Mouse (Mus musculus) hindbrain, embryonic 13.5 days (tissue): Measurements from ENCODE around the gene Tas2r143. TPM values are rescaled to one million over a fixed set of nuclear protein-coding genes. Genes with fewer than 3 reads are reported as not detected.

Experiments
- ATAC-seq: fragments of 200-750 bp; cut with Nextera tagmentation; 2 replicates; pipeline ENCODE4 v1.8.0; 2017; ENCODE audit warnings: moderate TSS enrichment; ENCODE audit not compliant: low FRiP score
- H3K27ac ChIP-seq: fragments of 300-500 bp; sonication (generic); 2 replicates; pipeline ENCODE4 v1.5.1; 2015; ENCODE audit warnings: inconsistent platforms, mild to moderate bottlenecking, moderate library complexity
- H3K27me3 ChIP-seq: fragments of 300-500 bp; sonication (generic); 2 replicates; pipeline ENCODE4 v1.6.1; 2015; ENCODE audit warnings: mild to moderate bottlenecking, inconsistent platforms
- H3K36me3 ChIP-seq: fragments of 300-500 bp; sonication (generic); 2 replicates; pipeline ENCODE4 v1.6.1; 2015; ENCODE audit warnings: mild to moderate bottlenecking, inconsistent platforms
- H3K4me1 ChIP-seq: fragments of 300-500 bp; sonication (generic); replicated peaks from 2 replicates; pipeline ENCODE4 v1.6.1; 2015; ENCODE audit warnings: inconsistent platforms
- H3K4me2 ChIP-seq: fragments of 300-500 bp; sonication (generic); 2 replicates; pipeline ENCODE4 v1.6.1; 2015; ENCODE audit warnings: inconsistent platforms, mild to moderate bottlenecking, moderate library complexity
- H3K4me3 ChIP-seq: fragments of 300-500 bp; sonication (generic); 2 replicates; pipeline ENCODE4 v1.5.1; 2015; ENCODE audit warnings: mild to moderate bottlenecking, inconsistent platforms
- H3K9ac ChIP-seq: fragments of 300-500 bp; sonication (generic); 2 replicates; pipeline ENCODE4 v1.6.1; 2015; ENCODE audit warnings: mild to moderate bottlenecking, inconsistent platforms
- H3K9me3 ChIP-seq: fragments of 300-500 bp; sonication (generic); 2 replicates; pipeline ENCODE4 v1.6.1; 2016; ENCODE audit warnings: inconsistent platforms
- WGBS: fragments of 180-500 bp; shearing (Covaris S2); methylation state at CpG from one replicate; pipeline ENCODE4 v1.1.7; 2015; 5-methylcytosine and 5-hydroxymethylcytosine counted together
- polyA plus RNA-seq: library from polyadenylated mRNA; unstranded; fragments of >200 nt; fragmentation: Nextera tagmentation; extraction: Ambion mirVana; gene quantifications from 2 replicates; pipeline ENCODE4 v1.2.1, GENCODE M21; 2015

Gene Tas2r143
- polyA plus RNA-seq, 1 experiment from 2014 or later: not detected

GRCm38 (mm10) chr6:42359364-42360147 lies 40.5 kb upstream of the Tas2r143 start:
- H3K4me3 ChIP-seq: no peak overlapping the region
- peaks cover 60% of the 10 kb centered on the region for H3K36me3 ChIP-seq
- H3K9ac ChIP-seq: no peak overlapping the region
- peaks cover 5% of the 10 kb centered on the region for H3K4me1 ChIP-seq
- 76% methylated on average over 9 of the region's 9 CpGs for WGBS
- no peak overlapping the region for H3K4me2 ChIP-seq
- H3K27ac ChIP-seq: no peak overlapping the region
- ATAC-seq: no peak
- H3K27me3 ChIP-seq: no peaks in the 10 kb centered on the region
- no peaks in the 10 kb centered on the region for H3K9me3 ChIP-seq

DNA sequence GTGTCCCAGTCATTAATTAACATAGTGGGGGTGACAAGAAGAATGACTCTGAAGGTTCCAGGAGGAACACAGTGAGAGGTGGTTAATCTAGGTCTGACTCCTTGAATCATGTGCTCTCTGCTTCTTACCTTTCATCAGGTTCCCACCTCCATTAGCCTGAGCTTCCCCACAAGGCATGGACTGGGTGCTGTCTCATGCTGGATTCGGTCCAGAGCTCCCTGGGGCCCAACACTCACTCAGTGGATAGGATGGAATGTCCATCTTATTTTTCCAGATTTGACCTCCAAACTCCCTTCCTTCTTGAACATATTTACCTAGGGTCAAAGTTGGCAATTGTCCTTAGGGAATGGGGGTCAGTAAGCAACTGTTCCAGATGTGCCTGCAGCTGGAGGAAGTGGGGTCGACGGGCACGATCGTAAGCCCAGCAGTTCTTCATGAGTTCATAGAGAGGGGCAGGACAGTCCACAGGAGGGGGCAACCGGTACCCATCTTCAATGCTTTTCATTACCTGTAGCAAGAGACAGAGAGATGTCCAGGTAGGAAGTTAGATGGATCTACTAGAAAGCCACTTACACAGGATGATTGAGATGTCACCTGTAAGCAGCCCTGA lies 39.7 kb upstream of the Tas2r143 start:
- Histone ChIP-seq H3K27me3 (no peaks in the 10 kb centered on the region), H3K9me3 (no peaks in the 10 kb centered on the region), H3K9ac (no peak overlapping the region), H3K27ac (no peak overlapping the region), H3K4me1 (no peaks in the 10 kb centered on the region), H3K4me3 (no peak overlapping the region), H3K36me3 (peaks cover 53% of the 10 kb centered on the region), H3K4me2 (no peak overlapping the region)
- ATAC-seq: no peak
- WGBS: 92% methylated on average over 6 of the region's 6 CpGs

GRCm38 (mm10) chr6:42361041-42361895 lies 38.8 kb upstream of the Tas2r143 start:
- peaks cover 43% of the 10 kb centered on the region for H3K36me3 ChIP-seq
- H3K4me1 ChIP-seq: no peaks in the 10 kb centered on the region
- 93% methylated on average over 13 of the region's 13 CpGs for WGBS
- no peaks in the 10 kb centered on the region for H3K9me3 ChIP-seq
- no peak overlapping the region for H3K4me3 ChIP-seq
- no peak overlapping the region for H3K4me2 ChIP-seq
- no peak overlapping the region for H3K9ac ChIP-seq
- no peak for ATAC-seq
- no peak overlapping the region for H3K27ac ChIP-seq
- H3K27me3 ChIP-seq: no peaks in the 10 kb centered on the region

DNA sequence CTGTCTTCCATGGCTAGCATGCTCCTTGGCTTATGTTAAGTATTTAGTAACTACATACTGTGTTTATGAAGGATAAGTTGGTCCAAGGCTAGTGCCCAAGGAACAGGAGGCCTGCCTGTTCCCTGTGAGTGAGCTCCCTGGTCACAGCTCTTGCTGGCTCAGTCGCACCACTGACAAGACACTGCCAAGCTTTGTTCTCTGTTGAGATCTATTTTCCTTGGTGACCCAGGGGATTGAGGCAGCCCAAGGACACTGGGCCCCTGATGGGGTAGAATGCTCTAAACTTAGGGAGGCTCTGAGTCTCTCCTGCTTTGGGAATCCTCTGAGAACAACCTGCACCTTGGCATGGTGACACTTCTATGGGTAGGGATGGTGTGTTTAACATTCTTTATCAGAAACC lies 38.0 kb upstream of the Tas2r143 start:
- Histone ChIP-seq H3K36me3 (peaks cover 35% of the 10 kb centered on the region), H3K27me3 (no peaks in the 10 kb centered on the region), H3K27ac (no peak overlapping the region), H3K4me1 (no peaks in the 10 kb centered on the region), H3K4me3 (no peak overlapping the region), H3K9me3 (no peaks in the 10 kb centered on the region), H3K9ac (no peak overlapping the region), H3K4me2 (no peak overlapping the region)
- WGBS: 71% methylated on average over 1 of the region's 1 CpGs
- ATAC-seq: no peak

- H3K4me2 ChIP-seq: no peak overlapping the region
- H3K4me1 ChIP-seq: no peaks in the 10 kb centered on the region
- no peak overlapping the region for H3K4me3 ChIP-seq
- H3K9me3 ChIP-seq: no peaks in the 10 kb centered on the region
- H3K9ac ChIP-seq: no peak overlapping the region
- H3K27me3 ChIP-seq: no peaks in the 10 kb centered on the region
- no peak for ATAC-seq
- peaks cover 31% of the 10 kb centered on the region for H3K36me3 ChIP-seq
- WGBS: 75% methylated on average over 1 of the region's 1 CpGs
- H3K27ac ChIP-seq: no peak overlapping the region
Measured at GRCm38 (mm10) chr6:42362497-42362896, 37.5 kb upstream of the Tas2r143 start.

DNA sequence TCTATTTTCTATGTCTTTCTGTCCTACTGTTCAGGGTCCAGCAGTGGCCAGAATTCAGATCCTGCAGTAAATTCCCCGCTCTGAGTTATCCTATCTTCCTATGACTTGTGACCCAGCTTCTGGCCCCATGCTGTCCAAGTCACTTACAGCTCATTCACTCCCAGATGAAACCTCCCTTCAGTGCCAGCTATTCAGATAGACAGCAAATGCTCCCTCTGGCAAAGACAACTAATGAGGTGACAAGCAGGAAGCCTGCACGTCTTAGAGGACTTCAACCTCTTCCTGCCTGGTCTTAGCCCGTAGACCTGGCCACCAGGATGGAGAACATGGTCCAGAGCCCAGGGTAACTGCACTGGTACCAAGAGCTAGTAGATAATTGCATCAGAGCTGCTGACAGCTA lies 37.1 kb upstream of the Tas2r143 start:
- no peaks in the 10 kb centered on the region for H3K9me3 ChIP-seq
- no peak overlapping the region for H3K27ac ChIP-seq
- no peak overlapping the region for H3K4me3 ChIP-seq
- no peak overlapping the region for H3K9ac ChIP-seq
- WGBS: 63% methylated on average over 3 of the region's 3 CpGs
- no peaks in the 10 kb centered on the region for H3K4me1 ChIP-seq
- no peaks in the 10 kb centered on the region for H3K27me3 ChIP-seq
- 0 out of 2 replicates have a peak, but pooled peaks have one; percentile 14 for ATAC-seq
- H3K36me3 ChIP-seq: peaks cover 26% of the 10 kb centered on the region
- H3K4me2 ChIP-seq: no peak overlapping the region

DNA sequence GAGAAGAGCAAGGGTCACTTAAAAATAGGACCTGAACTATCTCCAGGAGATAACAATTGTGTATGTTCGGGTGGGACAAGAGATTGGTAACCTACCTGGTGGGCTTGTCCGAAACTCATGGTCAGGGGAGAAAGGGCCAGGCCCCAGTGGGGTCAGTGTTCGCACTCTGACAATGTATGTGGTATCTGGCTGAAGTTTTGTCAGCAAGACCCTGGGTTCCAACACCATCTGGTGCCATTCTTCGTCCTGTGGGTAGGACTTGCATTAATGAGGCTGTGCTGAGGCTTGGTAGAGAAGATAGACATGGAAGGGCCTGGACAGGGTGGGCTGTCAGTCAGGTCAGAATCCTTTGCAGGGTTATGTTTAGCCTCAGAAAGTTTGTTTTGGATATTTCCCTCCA lies 36.0 kb upstream of the Tas2r143 start:
- Histone ChIP-seq H3K4me3 (no peak overlapping the region), H3K36me3 (peaks cover 15% of the 10 kb centered on the region), H3K9me3 (no peaks in the 10 kb centered on the region), H3K9ac (no peak overlapping the region), H3K27ac (no peak overlapping the region), H3K27me3 (no peaks in the 10 kb centered on the region), H3K4me1 (no peaks in the 10 kb centered on the region), H3K4me2 (no peak overlapping the region)
- no peak for ATAC-seq
- 88% methylated on average over 4 of the region's 4 CpGs for WGBS

GRCm38 (mm10) chr6:42364607-42365006 lies 35.4 kb upstream of the Tas2r143 start:
- no peak for ATAC-seq
- Histone ChIP-seq H3K36me3 (peaks cover 10% of the 10 kb centered on the region), H3K27ac (no peak overlapping the region), H3K4me1 (no peaks in the 10 kb centered on the region), H3K9me3 (no peaks in the 10 kb centered on the region), H3K4me3 (no peak overlapping the region), H3K9ac (no peak overlapping the region), H3K27me3 (no peaks in the 10 kb centered on the region), H3K4me2 (no peak overlapping the region)
- 95% methylated on average over 15 of the region's 15 CpGs for WGBS

GRCm38 (mm10) chr6:42365215-42365614 lies 34.8 kb upstream of the Tas2r143 start:
- H3K9me3 ChIP-seq: no peaks in the 10 kb centered on the region
- H3K27ac ChIP-seq: no peak overlapping the region
- 90% methylated on average over 6 of the region's 6 CpGs for WGBS
- no peak for ATAC-seq
- H3K4me3 ChIP-seq: no peak overlapping the region
- peaks cover 4% of the 10 kb centered on the region for H3K36me3 ChIP-seq
- no peaks in the 10 kb centered on the region for H3K4me1 ChIP-seq
- no peak overlapping the region for H3K4me2 ChIP-seq
- no peak overlapping the region for H3K9ac ChIP-seq
- H3K27me3 ChIP-seq: no peaks in the 10 kb centered on the region

DNA sequence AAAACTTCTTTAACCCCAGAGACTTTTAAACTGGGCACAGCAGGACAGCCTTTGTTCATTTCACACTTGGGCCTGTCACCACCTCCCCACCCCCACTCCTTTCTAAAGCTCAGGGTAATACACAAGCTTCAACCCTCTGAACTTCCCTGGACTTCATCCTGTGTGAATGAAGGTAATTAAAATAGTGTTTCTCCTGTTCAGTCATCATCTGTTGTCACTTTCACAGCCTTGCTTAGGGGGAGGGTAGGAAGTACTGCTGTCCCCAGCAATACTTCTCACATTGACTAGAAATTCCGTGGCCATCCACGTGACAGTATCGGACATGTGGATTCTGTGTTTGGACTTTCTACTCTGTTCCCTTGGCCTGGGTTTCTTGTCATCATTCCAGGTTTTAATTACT lies 30.2 kb upstream of the Tas2r143 start:
- H3K9me3 ChIP-seq: no peaks in the 10 kb centered on the region
- H3K36me3 ChIP-seq: no peaks in the 10 kb centered on the region
- no peak overlapping the region for H3K4me2 ChIP-seq
- WGBS: 7% methylated on average over 3 of the region's 3 CpGs
- peaks cover 15% of the 10 kb centered on the region for H3K4me1 ChIP-seq
- no peak overlapping the region for H3K4me3 ChIP-seq
- no peak overlapping the region for H3K9ac ChIP-seq
- no peak for ATAC-seq
- peaks cover 16% of the 10 kb centered on the region for H3K27me3 ChIP-seq
- H3K27ac ChIP-seq: no peak overlapping the region

- 42% methylated on average over 4 of the region's 4 CpGs for WGBS
- H3K9ac ChIP-seq: no peak overlapping the region
- no peak for ATAC-seq
- peaks cover 16% of the 10 kb centered on the region for H3K27me3 ChIP-seq
- peaks cover 15% of the 10 kb centered on the region for H3K4me1 ChIP-seq
- no peak overlapping the region for H3K4me2 ChIP-seq
- no peaks in the 10 kb centered on the region for H3K9me3 ChIP-seq
- H3K36me3 ChIP-seq: no peaks in the 10 kb centered on the region
- no peak overlapping the region for H3K4me3 ChIP-seq
- no peak overlapping the region for H3K27ac ChIP-seq
Measured at GRCm38 (mm10) chr6:42370630-42371363, 29.2 kb upstream of the Tas2r143 start.

GRCm38 (mm10) chr6:42372001-42372400 lies 28.0 kb upstream of the Tas2r143 start:
- WGBS: 5% methylated on average over 3 of the region's 3 CpGs
- Histone ChIP-seq H3K4me1 (peaks cover 15% of the 10 kb centered on the region), H3K9ac (no peak overlapping the region), H3K27ac (no peak overlapping the region), H3K36me3 (no peaks in the 10 kb centered on the region), H3K9me3 (no peaks in the 10 kb centered on the region), H3K4me3 (no peak overlapping the region), H3K27me3 (peaks cover 16% of the 10 kb centered on the region), H3K4me2 (no peak overlapping the region)
- ATAC-seq: 0 out of 2 replicates have a peak, but pooled peaks have one; percentile 18
